Mouse (Mus musculus): ENCODE measurements at regions not wholly inside any gene's neighbourhood (a gene's known extent, or its start where the extent isn't known, plus 50 kb on each side); places are given as distances from the start of the nearest gene placed in this dataset.

GRCm38 (mm10) chr10:98212876-98213587 is 486.5 kb upstream of the C030005K15Rik start:
- H3K9me3 ChIP-seq (ENCODE audit: control insufficient read depth, low read length), result no peaks in the 10 kb centered on the region
- H3K36me3 ChIP-seq (ENCODE audit: control insufficient read depth, insufficient read depth, low read length), result no peaks in the 10 kb centered on the region
- H3K9ac ChIP-seq (ENCODE audit: low read depth, low read length), result no peak overlapping the region
- WGBS, result 69% methylated on average over 7 of the region's 7 CpGs
- ATAC-seq (ENCODE audit: low FRiP score, low TSS enrichment), result no peak
- no peak overlapping the region for H3K4me2 ChIP-seq (replicated peaks; ENCODE audit: low read depth, low read length)
- no peaks in the 10 kb centered on the region for H3K27me3 ChIP-seq (ENCODE audit: control insufficient read depth, insufficient read depth, low read length)
- H3K27ac ChIP-seq (ENCODE audit: low read depth, low read length), result no peak overlapping the region
- H3K4me3 ChIP-seq (ENCODE audit: low read length), result no peak overlapping the region
- H3K4me1 ChIP-seq (ENCODE audit: control insufficient read depth, insufficient read depth, low read length), result no peaks in the 10 kb centered on the region

GRCm38 (mm10) chr10:98231017-98231416 is 504.5 kb upstream of the C030005K15Rik start:
- 90% methylated on average over 5 of the region's 5 CpGs for WGBS
- Histone ChIP-seq H3K36me3 (ENCODE audit: control insufficient read depth, insufficient read depth, low read length) (no peaks in the 10 kb centered on the region), H3K27me3 (ENCODE audit: control insufficient read depth, insufficient read depth, low read length) (no peaks in the 10 kb centered on the region), H3K4me3 (ENCODE audit: low read length) (no peak overlapping the region), H3K9ac (ENCODE audit: low read depth, low read length) (no peak overlapping the region), H3K4me2 (replicated peaks; ENCODE audit: low read depth, low read length) (no peak overlapping the region), H3K27ac (ENCODE audit: low read depth, low read length) (no peak overlapping the region), H3K9me3 (ENCODE audit: control insufficient read depth, low read length) (no peaks in the 10 kb centered on the region), H3K4me1 (ENCODE audit: control insufficient read depth, insufficient read depth, low read length) (no peaks in the 10 kb centered on the region)
- no peak for ATAC-seq (ENCODE audit: low FRiP score, low TSS enrichment)

GRCm38 (mm10) chr10:98231705-98232235 is 505.2 kb upstream of the C030005K15Rik start:
- H3K36me3 ChIP-seq (ENCODE audit: control insufficient read depth, insufficient read depth, low read length), result no peaks in the 10 kb centered on the region
- no peak overlapping the region for H3K27ac ChIP-seq (ENCODE audit: low read depth, low read length)
- no peak overlapping the region for H3K4me3 ChIP-seq (ENCODE audit: low read length)
- H3K4me1 ChIP-seq (ENCODE audit: control insufficient read depth, insufficient read depth, low read length), result no peaks in the 10 kb centered on the region
- no peak overlapping the region for H3K4me2 ChIP-seq (replicated peaks; ENCODE audit: low read depth, low read length)
- H3K27me3 ChIP-seq (ENCODE audit: control insufficient read depth, insufficient read depth, low read length), result no peaks in the 10 kb centered on the region
- H3K9me3 ChIP-seq (ENCODE audit: control insufficient read depth, low read length), result no peaks in the 10 kb centered on the region
- 51% methylated on average over 4 of the region's 4 CpGs for WGBS
- no peak for ATAC-seq (ENCODE audit: low FRiP score, low TSS enrichment)
- H3K9ac ChIP-seq (ENCODE audit: low read depth, low read length), result no peak overlapping the region

DNA sequence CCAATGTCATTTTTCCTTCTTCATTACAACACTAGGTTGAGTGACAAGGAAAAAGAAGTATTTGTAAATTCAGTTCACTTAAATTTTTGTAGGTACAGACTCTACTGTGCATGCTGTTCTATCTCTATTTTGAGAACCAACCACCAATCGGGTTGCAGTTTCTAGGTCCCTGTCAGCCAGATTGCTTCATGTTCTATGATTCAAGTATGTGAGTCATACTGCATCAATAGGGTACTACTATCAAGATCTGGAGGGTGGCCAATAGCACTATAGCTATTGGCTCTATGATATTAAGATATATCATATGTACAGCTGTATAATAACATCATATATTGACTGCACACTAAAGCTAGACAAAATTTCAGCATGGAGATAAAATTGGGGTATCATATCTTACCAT is 521.8 kb upstream of the C030005K15Rik start:
- H3K4me3 ChIP-seq (ENCODE audit: low read length), result no peak overlapping the region
- no peak overlapping the region for H3K9ac ChIP-seq (ENCODE audit: low read depth, low read length)
- WGBS, result 98% methylated on average over 1 of the region's 1 CpGs

DNA sequence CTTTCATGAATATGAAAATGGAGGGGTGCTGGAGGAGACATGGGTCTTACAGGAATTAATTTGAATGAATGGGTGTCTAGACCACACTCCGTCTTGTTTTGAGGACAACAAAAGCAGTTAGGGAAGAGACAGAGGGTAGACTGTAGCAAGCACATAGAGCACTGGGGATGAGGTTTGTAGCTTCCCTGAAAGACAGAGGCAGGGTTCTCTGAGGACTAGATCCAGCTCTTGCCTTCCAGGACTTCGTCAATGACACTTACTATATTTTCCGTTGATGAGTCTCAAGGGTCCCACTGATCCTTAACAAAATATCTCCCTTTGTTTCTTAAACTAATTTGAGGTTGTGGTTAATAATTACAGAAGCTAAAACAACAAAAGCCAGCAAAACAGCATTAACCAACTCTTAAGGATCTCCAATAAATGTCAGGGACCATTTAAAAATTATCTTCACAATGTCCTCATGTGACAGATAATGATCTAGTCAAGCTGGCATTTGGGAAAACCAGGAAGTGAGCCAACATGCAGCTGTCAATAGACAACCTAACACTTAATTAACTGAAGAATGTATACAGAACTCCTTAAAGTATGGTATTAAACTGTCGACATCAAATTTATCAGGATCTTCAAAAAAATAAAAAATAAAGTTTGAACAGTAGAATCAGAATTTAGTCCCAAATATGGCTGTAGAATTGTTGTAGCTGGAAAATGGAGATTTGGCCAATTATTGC is 531.6 kb upstream of the C030005K15Rik start:
- no peak for ATAC-seq (ENCODE audit: low FRiP score, low TSS enrichment)
- no peaks in the 10 kb centered on the region for H3K4me1 ChIP-seq (ENCODE audit: control insufficient read depth, insufficient read depth, low read length)
- no peak overlapping the region for H3K4me3 ChIP-seq (ENCODE audit: low read length)
- H3K9ac ChIP-seq (ENCODE audit: low read depth, low read length), result no peak overlapping the region
- H3K27ac ChIP-seq (ENCODE audit: low read depth, low read length), result no peak overlapping the region
- H3K27me3 ChIP-seq (ENCODE audit: control insufficient read depth, insufficient read depth, low read length), result no peaks in the 10 kb centered on the region
- H3K4me2 ChIP-seq (replicated peaks; ENCODE audit: low read depth, low read length), result no peak overlapping the region
- H3K9me3 ChIP-seq (ENCODE audit: control insufficient read depth, low read length), result 0 out of 2 replicates have a peak, but pooled peaks cover 3% of the 10 kb centered on the region
- WGBS, result 65% methylated on average over 4 of the region's 4 CpGs
- H3K36me3 ChIP-seq (ENCODE audit: control insufficient read depth, insufficient read depth, low read length), result no peaks in the 10 kb centered on the region

More for the DNA sequence above, 521.8 kb upstream of the C030005K15Rik start:
- H3K9me3 ChIP-seq (ENCODE audit: control insufficient read depth, low read length), result no peaks in the 10 kb centered on the region
- no peak overlapping the region for H3K4me2 ChIP-seq (replicated peaks; ENCODE audit: low read depth, low read length)
- ATAC-seq (ENCODE audit: low FRiP score, low TSS enrichment), result no peak
- no peaks in the 10 kb centered on the region for H3K27me3 ChIP-seq (ENCODE audit: control insufficient read depth, insufficient read depth, low read length)
- H3K4me1 ChIP-seq (ENCODE audit: control insufficient read depth, insufficient read depth, low read length), result no peaks in the 10 kb centered on the region
- no peaks in the 10 kb centered on the region for H3K36me3 ChIP-seq (ENCODE audit: control insufficient read depth, insufficient read depth, low read length)
- H3K27ac ChIP-seq (ENCODE audit: low read depth, low read length), result no peak overlapping the region

DNA sequence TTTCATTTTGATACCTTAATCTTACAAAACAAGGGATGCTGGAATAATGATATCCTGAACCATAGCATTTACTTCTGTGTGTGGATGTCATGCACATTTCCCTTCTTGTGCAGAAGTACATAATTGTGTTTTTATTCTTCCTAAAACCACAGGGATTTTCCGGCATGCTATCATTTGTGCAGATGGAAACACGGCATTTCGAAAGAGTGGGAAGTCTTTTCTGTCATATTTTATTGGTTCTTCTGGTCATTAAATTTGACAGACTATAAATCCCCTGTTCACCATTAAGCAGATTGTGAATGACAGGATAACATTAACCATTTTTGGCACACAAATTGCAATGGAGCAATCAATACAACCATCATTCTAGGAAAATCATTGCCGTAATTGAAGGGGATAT is 532.7 kb upstream of the C030005K15Rik start:
- Histone ChIP-seq H3K4me1 (ENCODE audit: control insufficient read depth, insufficient read depth, low read length) (no peaks in the 10 kb centered on the region), H3K36me3 (ENCODE audit: control insufficient read depth, insufficient read depth, low read length) (no peaks in the 10 kb centered on the region), H3K9ac (ENCODE audit: low read depth, low read length) (no peak overlapping the region), H3K27ac (ENCODE audit: low read depth, low read length) (no peak overlapping the region), H3K4me2 (replicated peaks; ENCODE audit: low read depth, low read length) (no peak overlapping the region), H3K27me3 (ENCODE audit: control insufficient read depth, insufficient read depth, low read length) (no peaks in the 10 kb centered on the region), H3K4me3 (ENCODE audit: low read length) (no peak overlapping the region), H3K9me3 (ENCODE audit: control insufficient read depth, low read length) (0 out of 2 replicates have a peak, but pooled peaks cover 3% of the 10 kb centered on the region)
- ATAC-seq (ENCODE audit: low FRiP score, low TSS enrichment), result no peak
- 75% methylated on average over 4 of the region's 4 CpGs for WGBS

DNA sequence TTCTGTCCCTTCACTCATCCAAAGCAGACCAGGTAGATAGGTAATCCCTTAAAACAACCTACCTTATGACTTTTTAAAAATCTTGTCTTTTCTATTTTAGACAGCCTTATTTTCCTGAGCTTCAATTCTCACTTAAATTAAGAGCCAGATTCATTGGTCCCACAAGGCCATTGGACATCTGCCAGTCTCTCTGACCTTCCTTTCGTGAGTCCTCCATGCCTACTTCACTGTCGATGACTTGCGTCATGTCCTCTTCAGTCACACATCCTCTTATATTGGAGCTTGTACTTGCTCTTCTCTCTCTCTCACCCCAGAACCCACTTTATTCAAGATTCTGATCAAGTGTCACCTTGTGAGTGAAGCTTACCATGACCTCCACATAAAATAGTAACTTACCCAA is 542.0 kb upstream of the C030005K15Rik start:
- Histone ChIP-seq H3K9me3 (ENCODE audit: control insufficient read depth, low read length) (no peaks in the 10 kb centered on the region), H3K27me3 (ENCODE audit: control insufficient read depth, insufficient read depth, low read length) (no peaks in the 10 kb centered on the region), H3K27ac (ENCODE audit: low read depth, low read length) (no peak overlapping the region), H3K36me3 (ENCODE audit: control insufficient read depth, insufficient read depth, low read length) (no peaks in the 10 kb centered on the region), H3K9ac (ENCODE audit: low read depth, low read length) (no peak overlapping the region), H3K4me2 (replicated peaks; ENCODE audit: low read depth, low read length) (no peak overlapping the region), H3K4me1 (ENCODE audit: control insufficient read depth, insufficient read depth, low read length) (no peaks in the 10 kb centered on the region), H3K4me3 (ENCODE audit: low read length) (no peak overlapping the region)
- 90% methylated on average over 3 of the region's 3 CpGs for WGBS
- ATAC-seq (ENCODE audit: low FRiP score, low TSS enrichment), result no peak

DNA sequence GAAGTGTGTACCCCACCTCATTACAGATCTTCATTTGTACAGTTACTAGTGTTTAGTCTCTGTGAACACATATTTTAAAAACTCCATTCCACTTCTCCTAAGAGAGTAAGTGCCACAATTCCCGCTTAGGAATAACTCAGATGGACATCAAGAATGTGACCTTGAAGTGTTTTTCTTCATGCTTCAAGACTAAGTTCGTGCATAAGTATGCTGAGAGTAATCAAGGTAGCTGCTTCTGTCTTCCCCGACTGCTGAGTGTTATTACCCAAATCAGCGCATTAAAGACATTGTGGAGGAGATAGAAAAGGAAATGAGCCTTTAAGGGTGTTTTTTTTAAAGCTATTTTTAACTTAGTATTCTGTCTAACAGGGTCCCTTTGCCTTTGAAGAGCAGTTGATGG is 565.1 kb upstream of the C030005K15Rik start:
- H3K4me3 ChIP-seq (ENCODE audit: low read length), result no peak overlapping the region
- H3K9me3 ChIP-seq (ENCODE audit: control insufficient read depth, low read length), result no peaks in the 10 kb centered on the region
- WGBS, result 60% methylated on average over 4 of the region's 4 CpGs
- H3K27me3 ChIP-seq (ENCODE audit: control insufficient read depth, insufficient read depth, low read length), result no peaks in the 10 kb centered on the region
- H3K4me2 ChIP-seq (replicated peaks; ENCODE audit: low read depth, low read length), result no peak overlapping the region
- no peak for ATAC-seq (ENCODE audit: low FRiP score, low TSS enrichment)
- no peaks in the 10 kb centered on the region for H3K4me1 ChIP-seq (ENCODE audit: control insufficient read depth, insufficient read depth, low read length)
- no peak overlapping the region for H3K27ac ChIP-seq (ENCODE audit: low read depth, low read length)
- H3K9ac ChIP-seq (ENCODE audit: low read depth, low read length), result no peak overlapping the region
- H3K36me3 ChIP-seq (ENCODE audit: control insufficient read depth, insufficient read depth, low read length), result no peaks in the 10 kb centered on the region

GRCm38 (mm10) chr10:98292140-98292539 is 565.6 kb upstream of the C030005K15Rik start:
- H3K4me1 ChIP-seq (ENCODE audit: control insufficient read depth, insufficient read depth, low read length), result no peaks in the 10 kb centered on the region
- ATAC-seq (ENCODE audit: low FRiP score, low TSS enrichment), result no peak
- no peaks in the 10 kb centered on the region for H3K9me3 ChIP-seq (ENCODE audit: control insufficient read depth, low read length)
- no peaks in the 10 kb centered on the region for H3K36me3 ChIP-seq (ENCODE audit: control insufficient read depth, insufficient read depth, low read length)
- H3K27ac ChIP-seq (ENCODE audit: low read depth, low read length), result no peak overlapping the region
- no peaks in the 10 kb centered on the region for H3K27me3 ChIP-seq (ENCODE audit: control insufficient read depth, insufficient read depth, low read length)
- 62% methylated on average over 2 of the region's 2 CpGs for WGBS
- no peak overlapping the region for H3K4me2 ChIP-seq (replicated peaks; ENCODE audit: low read depth, low read length)
- H3K4me3 ChIP-seq (ENCODE audit: low read length), result no peak overlapping the region
- no peak overlapping the region for H3K9ac ChIP-seq (ENCODE audit: low read depth, low read length)
